ENCODE assay signal across 8 mouse cellular contexts in the genomic region with DNA sequence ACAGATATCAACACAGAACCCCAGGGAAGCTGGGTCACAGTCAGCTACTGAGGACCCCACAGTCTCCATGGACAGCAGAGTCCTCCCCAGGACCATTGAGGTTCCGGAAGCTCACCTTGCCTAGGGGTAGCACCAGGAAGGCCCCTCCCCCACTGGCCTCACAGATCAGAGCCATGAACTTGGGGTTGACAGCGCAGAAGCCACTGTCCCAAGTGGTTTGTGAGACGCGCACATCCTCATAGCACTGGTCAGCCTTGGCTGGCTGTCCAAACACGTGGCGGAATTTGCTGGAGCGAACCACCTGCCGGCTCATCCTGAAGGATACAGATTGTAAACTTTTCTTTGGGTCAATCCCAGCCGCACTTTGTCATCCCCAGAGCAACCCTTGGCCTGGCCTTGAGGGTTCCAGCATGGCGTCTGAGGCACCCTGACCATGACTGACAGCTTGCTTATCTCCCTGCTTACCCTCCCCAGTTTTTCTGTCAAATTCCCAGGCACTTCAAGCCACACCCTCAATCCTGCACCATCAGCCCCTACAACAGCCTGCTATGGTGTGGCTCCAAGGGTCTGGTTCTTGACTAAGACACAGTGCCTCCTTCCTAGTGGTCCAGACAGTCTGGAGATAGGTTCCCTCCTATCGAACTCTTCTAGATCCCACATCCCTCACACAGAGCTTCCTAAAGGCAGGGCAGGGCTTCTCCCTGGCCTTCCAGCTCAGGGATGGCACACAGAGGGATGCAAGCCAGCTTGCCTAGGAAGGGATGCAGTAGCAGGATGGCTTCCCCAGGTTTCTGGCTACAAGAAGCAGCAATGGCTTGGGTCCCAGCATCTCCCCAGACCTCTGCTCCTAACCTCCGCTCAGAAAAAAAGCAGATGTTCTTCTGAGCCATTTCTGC. TPM values are rescaled to one million over a fixed set of nuclear protein-coding genes. Genes with fewer than 3 reads are reported as not detected.
A peak's percentile ranks its signal among the peaks of the same experiment; 100 is the strongest.
DNase-seq lines count a peak whose midpoint lies in the region; ATAC-seq lines count a peak whose summit lies in the region.

No protein-coding gene starts in this region.

- peaks cover 19% of the 10 kb centered on the region for H3K36me3 ChIP-seq in hindbrain, embryonic 13.5 days
- H3K36me3 ChIP-seq in midbrain, embryonic 15.5 days (replicated peaks), result peaks cover 12% of the 10 kb centered on the region

- H3K4me3 ChIP-seq in brown adipose tissue, adult 24 weeks (ENCODE audit: insufficient read depth, low read depth, low read length), result peak overlapping the region; percentile 46
- peak overlapping the region; percentile 72 for H3K4me3 ChIP-seq in hindbrain, embryonic 13.5 days
- peak overlapping the region; percentile 89 for H3K4me3 ChIP-seq in midbrain, embryonic 15.5 days

- DNase-seq in kidney, adult 9 months, result peak; percentile 7
- DNase-seq in kidney, adult 8-10 months, result no peak
- no peak for DNase-seq in ovary, postnatal 10 days (ENCODE audit: low spot score)
- DNase-seq in kidney, adult 11 months, result no peak
- DNase-seq in kidney, postnatal 14 days, result no peak

- peaks cover 3% of the 10 kb centered on the region; the same call in 1 of the 2 replicates for H3K4me1 ChIP-seq in brown adipose tissue, adult 24 weeks (ENCODE audit: control insufficient read depth, insufficient read depth, insufficient read length, low read length)
- peaks cover 57% of the 10 kb centered on the region for H3K4me1 ChIP-seq in hindbrain, embryonic 13.5 days (replicated peaks)
- peaks cover 42% of the 10 kb centered on the region for H3K4me1 ChIP-seq in midbrain, embryonic 15.5 days

- WGBS in hindbrain, embryonic 13.5 days, result 85% methylated on average over 12 of the region's 12 CpGs
- 80% methylated on average over 12 of the region's 12 CpGs for WGBS in midbrain, embryonic 15.5 days

- peak overlapping the region; percentile 56 for H3K27ac ChIP-seq in brown adipose tissue, adult 24 weeks (replicated peaks; ENCODE audit: low read depth, low read length)
- peak overlapping the region; percentile 86 for H3K27ac ChIP-seq in hindbrain, embryonic 13.5 days
- H3K27ac ChIP-seq in midbrain, embryonic 15.5 days, result peak overlapping the region; percentile 90

- no peak for ATAC-seq in hindbrain, embryonic 13.5 days (ENCODE audit: low FRiP score)
- no peak for ATAC-seq in midbrain, embryonic 15.5 days (replicated peaks)

- peaks cover 20% of the 10 kb centered on the region; the same call in 1 of the 2 replicates for H3K27me3 ChIP-seq in hindbrain, embryonic 13.5 days
- no peaks in the 10 kb centered on the region for H3K27me3 ChIP-seq in midbrain, embryonic 15.5 days (replicated peaks)

- peak overlapping the region; percentile 73 for H3K4me2 ChIP-seq in hindbrain, embryonic 13.5 days
- peak overlapping the region; percentile 72 for H3K4me2 ChIP-seq in midbrain, embryonic 15.5 days

- H3K9me3 ChIP-seq in hindbrain, embryonic 13.5 days, result no peaks in the 10 kb centered on the region
- no peaks in the 10 kb centered on the region for H3K9me3 ChIP-seq in midbrain, embryonic 15.5 days

- peak overlapping the region; percentile 92 for H3K9ac ChIP-seq in hindbrain, embryonic 13.5 days
- peak overlapping the region; percentile 98 for H3K9ac ChIP-seq in midbrain, embryonic 15.5 days

RNA-seq across cellular contexts. Expression of a gene that starts 4.5 kb away (rescaled TPM):
- 8.5 and 10.0 TPM in 2 replicates for polyA plus RNA-seq in brown adipose tissue, adult 24 weeks (2012; ENCODE audit: insufficient read depth, insufficient read length, missing spikeins)
- polyA plus RNA-seq in hindbrain, embryonic 13.5 days (2015; fragmentation: Nextera tagmentation; extraction: Ambion mirVana), result 81.4 and 90.1 TPM in 2 replicates
- polyA plus RNA-seq in midbrain, embryonic 15.5 days (2015; fragmentation: Nextera tagmentation; extraction: Ambion mirVana), result 119 and 127 TPM in 2 replicates

RNA-seq across cellular contexts. Expression of a gene that starts 7.5 kb away (rescaled TPM):
- polyA plus RNA-seq in brown adipose tissue, adult 24 weeks (2012; ENCODE audit: insufficient read depth, insufficient read length, missing spikeins), result 4.0 and 5.8 TPM in 2 replicates
- polyA plus RNA-seq in hindbrain, embryonic 13.5 days (2015; fragmentation: Nextera tagmentation; extraction: Ambion mirVana), result 20.9 and 22.2 TPM in 2 replicates
- polyA plus RNA-seq in midbrain, embryonic 15.5 days (2015; fragmentation: Nextera tagmentation; extraction: Ambion mirVana), result 18.3 and 20.9 TPM in 2 replicates

RNA-seq across cellular contexts. Expression of a gene that starts 7.9 kb away (rescaled TPM):
- polyA plus RNA-seq in brown adipose tissue, adult 24 weeks (2012; ENCODE audit: insufficient read depth, insufficient read length, missing spikeins), result 40.0 and 49.0 TPM in 2 replicates
- polyA plus RNA-seq in hindbrain, embryonic 13.5 days (2015; fragmentation: Nextera tagmentation; extraction: Ambion mirVana), result 149 and 154 TPM in 2 replicates
- polyA plus RNA-seq in midbrain, embryonic 15.5 days (2015; fragmentation: Nextera tagmentation; extraction: Ambion mirVana), result 116 and 126 TPM in 2 replicates

RNA-seq across cellular contexts. Expression of a gene that starts 26.9 kb away (rescaled TPM):
- polyA plus RNA-seq in brown adipose tissue, adult 24 weeks (2012; ENCODE audit: insufficient read depth, insufficient read length, missing spikeins), result 40.9 and 98.4 TPM in 2 replicates
- 1.4 and 1.6 TPM in 2 replicates for polyA plus RNA-seq in hindbrain, embryonic 13.5 days (2015; fragmentation: Nextera tagmentation; extraction: Ambion mirVana)
- polyA plus RNA-seq in midbrain, embryonic 15.5 days (2015; fragmentation: Nextera tagmentation; extraction: Ambion mirVana), result 8.3 and 8.9 TPM in 2 replicates

RNA-seq across cellular contexts. Expression of a gene that starts 54.0 kb away (rescaled TPM):
- polyA plus RNA-seq in brown adipose tissue, adult 24 weeks (2012; ENCODE audit: insufficient read depth, insufficient read length, missing spikeins), result 18.3 and 20.6 TPM in 2 replicates
- 53.4 and 56.5 TPM in 2 replicates for polyA plus RNA-seq in hindbrain, embryonic 13.5 days (2015; fragmentation: Nextera tagmentation; extraction: Ambion mirVana)
- polyA plus RNA-seq in midbrain, embryonic 15.5 days (2015; fragmentation: Nextera tagmentation; extraction: Ambion mirVana), result 62.3 and 72.4 TPM in 2 replicates
